Mouse (Mus musculus): ENCODE data around the gene Fbxo6. TPM values are rescaled to one million over a fixed set of nuclear protein-coding genes. Genes with fewer than 3 reads are reported as not detected.
"Not testable (repeated sequence)": the region's sequence is repeated elsewhere in the genome, so short reads cannot be mapped to it uniquely, and the experiment has no call there.

The Fbxo6 gene
- polyA plus RNA-seq, 1 experiment from 2014 or later: 13.7 TPM

DNA sequence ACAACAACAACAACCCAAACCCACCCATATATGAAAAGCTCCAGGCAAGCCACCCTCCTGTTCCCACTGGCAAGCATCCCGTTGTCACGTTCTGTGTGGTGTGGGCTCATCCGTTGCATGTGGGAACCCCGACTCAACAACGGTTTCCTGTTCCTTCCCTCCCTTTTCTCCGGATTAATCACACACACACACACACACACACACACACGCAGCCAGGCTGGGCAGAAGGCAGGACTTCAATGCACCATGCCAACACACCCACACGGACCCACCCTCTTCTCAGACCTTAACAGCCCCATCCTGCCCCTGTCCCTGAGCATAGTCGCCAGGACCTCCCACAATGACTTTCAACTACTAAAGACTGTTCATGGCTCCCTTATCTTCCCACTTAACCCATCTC is 31.4 kb downstream of the Fbxo6 start:
- peaks cover 2% of the 10 kb centered on the region; the same call in 1 of the 2 replicates for H3K4me1 ChIP-seq
- 80% methylated on average over 9 of the region's 9 CpGs for WGBS
- no peaks in the 10 kb centered on the region for H3K36me3 ChIP-seq
- ATAC-seq (ENCODE audit: insufficient read depth, low FRiP score, low read depth): no peak
- H3K4me3 ChIP-seq (replicated peaks): no peak overlapping the region
- H3K9ac ChIP-seq: no peak overlapping the region
- H3K27ac ChIP-seq: no peak overlapping the region
- H3K27me3 ChIP-seq (replicated peaks): no peaks in the 10 kb centered on the region
- H3K4me2 ChIP-seq: no peak overlapping the region
- H3K9me3 ChIP-seq: no peaks in the 10 kb centered on the region

DNA sequence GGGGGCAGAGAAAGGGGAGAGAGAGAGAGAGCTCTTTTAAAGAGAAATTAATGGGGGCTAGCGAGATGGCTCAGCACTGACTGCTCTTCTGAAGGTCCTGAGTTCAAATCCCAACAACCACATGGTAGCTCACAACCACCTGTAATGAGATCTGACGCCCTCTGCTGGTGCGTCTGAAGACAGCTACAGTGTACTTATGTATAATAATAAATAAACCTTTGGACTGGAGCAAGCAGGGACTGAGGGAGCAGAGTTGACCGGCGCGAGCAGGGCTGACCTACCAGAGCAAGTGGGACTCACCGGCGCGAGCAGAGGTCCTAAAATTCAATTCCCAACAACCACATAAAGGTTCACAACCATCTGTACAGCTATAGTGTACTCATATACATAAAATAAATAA is 32.4 kb downstream of the Fbxo6 start:
- not testable (repeated sequence) for H3K9ac ChIP-seq; H3K27me3 ChIP-seq (replicated peaks); H3K4me2 ChIP-seq; H3K4me3 ChIP-seq (replicated peaks); ATAC-seq (ENCODE audit: insufficient read depth, low FRiP score, low read depth); H3K36me3 ChIP-seq; H3K4me1 ChIP-seq; H3K27ac ChIP-seq; H3K9me3 ChIP-seq
- WGBS: 85% methylated on average over 9 of the region's 9 CpGs

DNA sequence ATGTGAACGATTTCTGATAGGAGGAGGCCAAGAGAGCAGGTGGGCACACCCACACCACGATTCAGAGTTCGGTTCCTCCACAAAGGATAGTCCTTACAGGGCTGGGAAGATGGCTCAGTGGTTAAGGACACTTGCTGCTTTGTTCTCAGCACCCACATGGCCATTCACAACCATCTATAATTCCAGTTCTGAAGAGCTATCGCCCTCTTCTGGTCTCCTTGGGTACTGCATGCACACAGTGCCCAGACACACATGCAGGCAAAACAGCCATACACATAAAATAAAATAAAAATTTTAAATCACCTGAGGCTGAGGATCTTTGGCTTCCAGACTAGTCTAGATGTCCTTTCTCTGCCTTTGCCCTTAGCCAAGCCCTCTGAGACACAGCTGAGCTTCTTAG is 34.5 kb downstream of the Fbxo6 start:
- Histone ChIP-seq H3K4me3 (replicated peaks) (no peak overlapping the region), H3K4me1 (peaks cover 9% of the 10 kb centered on the region; the same call in 1 of the 2 replicates), H3K27me3 (replicated peaks) (no peaks in the 10 kb centered on the region), H3K27ac (no peak overlapping the region), H3K9me3 (no peaks in the 10 kb centered on the region), H3K4me2 (no peak overlapping the region), H3K9ac (no peak overlapping the region), H3K36me3 (no peaks in the 10 kb centered on the region)
- ATAC-seq (ENCODE audit: insufficient read depth, low FRiP score, low read depth): no peak
- WGBS: 76% methylated on average over 4 of the region's 4 CpGs

DNA sequence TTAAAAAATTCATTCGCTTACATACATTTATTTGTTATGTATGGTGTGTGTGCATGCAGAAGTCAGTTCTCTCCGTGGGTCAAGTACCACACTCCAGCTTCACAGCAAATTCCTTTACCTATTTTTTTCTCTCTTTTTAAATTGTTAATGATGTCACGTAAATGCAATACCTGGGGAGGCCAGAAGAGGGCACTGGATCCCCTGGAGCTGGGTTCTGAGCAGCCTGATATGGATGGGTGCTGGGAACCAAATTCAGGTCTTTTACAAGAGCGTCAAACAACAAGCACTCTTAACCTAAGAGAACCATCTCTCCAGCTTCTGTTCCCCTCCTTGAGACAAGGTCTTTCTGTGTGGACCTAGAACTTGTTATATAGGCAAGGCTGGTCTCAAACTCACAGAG is 35.3 kb downstream of the Fbxo6 start:
- no peak overlapping the region for H3K9ac ChIP-seq
- no peaks in the 10 kb centered on the region for H3K36me3 ChIP-seq
- 78% methylated on average over 4 of the region's 4 CpGs for WGBS
- H3K4me1 ChIP-seq: peaks cover 9% of the 10 kb centered on the region; the same call in 1 of the 2 replicates
- no peaks in the 10 kb centered on the region for H3K27me3 ChIP-seq (replicated peaks)
- H3K4me2 ChIP-seq: no peak overlapping the region
- no peak overlapping the region for H3K27ac ChIP-seq
- H3K4me3 ChIP-seq (replicated peaks): no peak overlapping the region
- no peaks in the 10 kb centered on the region for H3K9me3 ChIP-seq
- ATAC-seq (ENCODE audit: insufficient read depth, low FRiP score, low read depth): no peak

DNA sequence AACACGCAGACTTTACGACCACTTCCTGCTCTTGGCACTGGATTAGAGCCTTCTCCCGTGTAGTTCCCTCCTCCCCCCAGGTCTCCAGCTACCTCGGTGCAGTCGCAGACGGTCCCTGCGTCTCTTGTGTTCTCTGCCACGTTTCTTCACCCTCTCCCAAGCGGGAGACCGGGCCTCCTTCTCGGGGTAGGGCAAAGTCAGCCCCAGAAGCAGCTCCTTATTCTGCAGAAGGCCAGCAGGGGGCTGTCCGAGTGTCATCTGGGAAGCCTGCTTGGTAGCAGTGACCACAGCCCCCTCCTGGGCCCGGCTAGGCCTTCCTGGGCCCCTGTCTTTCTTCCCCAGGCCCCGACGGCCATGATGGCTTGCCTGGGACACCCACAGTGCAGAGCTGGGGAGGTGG is 36.5 kb downstream of the Fbxo6 start:
- WGBS: 6% methylated on average over 15 of the region's 15 CpGs
- no peaks in the 10 kb centered on the region for H3K9me3 ChIP-seq

DNA sequence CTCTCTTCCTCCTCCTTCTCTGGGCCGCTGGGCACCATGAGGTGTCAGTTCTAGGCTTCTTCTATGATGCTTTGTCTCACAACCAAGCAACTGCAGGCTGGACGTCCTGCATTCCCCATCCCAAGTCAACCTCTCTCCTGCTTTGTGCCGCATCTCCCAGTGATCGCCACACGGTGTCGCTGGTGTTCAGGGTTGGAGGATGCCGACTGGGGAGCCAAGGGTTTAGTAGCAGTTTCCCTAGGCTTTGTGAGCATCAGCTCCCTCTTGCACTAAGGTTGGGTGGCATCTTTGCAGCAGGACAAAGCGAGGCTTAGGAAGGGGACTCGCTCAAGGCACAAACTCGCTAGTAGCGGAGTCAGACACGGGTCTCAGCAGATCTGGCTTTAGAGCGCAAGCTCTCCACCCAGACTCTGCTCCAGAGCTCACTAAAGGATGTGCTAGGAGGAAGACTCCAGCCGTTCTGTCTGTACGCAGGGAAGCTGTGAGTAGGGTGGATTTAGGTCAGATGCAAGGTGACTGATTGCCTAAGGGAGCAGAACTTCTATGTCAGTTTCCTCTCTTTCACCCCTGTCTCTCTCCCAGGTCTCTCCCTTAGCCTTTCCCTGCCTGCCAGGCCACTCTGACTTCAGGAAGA is 37.1 kb downstream of the Fbxo6 start:
- Histone ChIP-seq H3K4me1 (peaks cover 9% of the 10 kb centered on the region; the same call in 1 of the 2 replicates), H3K27ac (no peak overlapping the region), H3K36me3 (no peaks in the 10 kb centered on the region), H3K9ac (no peak overlapping the region), H3K9me3 (no peaks in the 10 kb centered on the region), H3K4me3 (replicated peaks) (no peak overlapping the region), H3K27me3 (replicated peaks) (no peaks in the 10 kb centered on the region), H3K4me2 (0 out of 2 replicates have a peak overlapping the region, but pooled peaks have one; percentile 27)
- ATAC-seq (ENCODE audit: insufficient read depth, low FRiP score, low read depth): peak; percentile 56
- WGBS: 6% methylated on average over 15 of the region's 15 CpGs

More for the DNA sequence above, 36.5 kb downstream of the Fbxo6 start:
- no peak overlapping the region for H3K4me3 ChIP-seq (replicated peaks)
- 0 out of 2 replicates have a peak, but pooled peaks have one; percentile 23 for ATAC-seq (ENCODE audit: insufficient read depth, low FRiP score, low read depth)
- no peaks in the 10 kb centered on the region for H3K27me3 ChIP-seq (replicated peaks)
- H3K27ac ChIP-seq: no peak overlapping the region
- peaks cover 9% of the 10 kb centered on the region; the same call in 1 of the 2 replicates for H3K4me1 ChIP-seq
- no peaks in the 10 kb centered on the region for H3K36me3 ChIP-seq
- H3K4me2 ChIP-seq: no peak overlapping the region
- H3K9ac ChIP-seq: no peak overlapping the region

DNA sequence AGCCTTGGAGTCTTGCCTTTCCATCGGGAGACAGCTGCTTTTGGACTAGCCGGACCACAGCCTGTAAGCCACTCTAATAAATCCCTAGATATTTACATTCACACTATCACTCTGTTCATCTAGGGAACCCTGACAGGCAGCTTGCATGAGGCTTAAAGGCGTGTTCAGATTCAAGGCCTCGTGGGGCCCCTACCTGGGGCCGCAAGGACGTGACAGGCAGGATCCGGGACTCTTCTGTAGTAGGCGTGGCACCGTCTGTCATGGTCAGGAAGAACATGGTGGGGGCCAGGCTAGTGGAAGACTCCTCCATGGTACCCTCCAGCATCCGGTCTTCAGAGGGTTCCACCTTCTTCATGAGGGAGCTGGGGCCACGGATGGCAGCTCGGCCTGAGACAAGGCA is 39.4 kb downstream of the Fbxo6 start:
- no peaks in the 10 kb centered on the region for H3K27me3 ChIP-seq (replicated peaks)
- H3K36me3 ChIP-seq: no peaks in the 10 kb centered on the region
- no peak overlapping the region for H3K27ac ChIP-seq
- H3K4me1 ChIP-seq: peaks cover 12% of the 10 kb centered on the region; the same call in 1 of the 2 replicates
- H3K4me3 ChIP-seq (replicated peaks): no peak overlapping the region
- no peak overlapping the region for H3K9ac ChIP-seq
- no peak for ATAC-seq (ENCODE audit: insufficient read depth, low FRiP score, low read depth)
- H3K4me2 ChIP-seq: no peak overlapping the region
- no peaks in the 10 kb centered on the region for H3K9me3 ChIP-seq
- WGBS: 68% methylated on average over 12 of the region's 12 CpGs

DNA sequence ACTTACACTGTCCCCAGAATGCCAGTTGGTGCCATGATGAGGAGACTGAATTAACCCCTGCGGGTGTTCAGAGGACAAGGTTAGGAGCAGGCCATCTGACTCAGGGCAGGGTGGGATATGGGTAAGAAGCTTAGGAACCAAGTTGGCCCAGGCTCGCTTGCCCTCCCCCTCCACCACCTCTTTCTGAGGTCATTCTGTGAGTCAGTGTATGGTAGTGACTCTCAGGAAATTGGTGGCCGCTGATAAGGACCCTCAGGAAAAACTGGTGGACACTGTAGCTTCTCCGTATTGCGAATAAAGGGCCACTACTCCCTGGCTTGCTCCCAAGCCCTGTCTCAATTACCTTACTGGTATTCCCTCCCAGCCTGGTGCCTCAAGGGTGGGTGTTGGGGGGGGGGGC is 42.7 kb downstream of the Fbxo6 start:
- 74% methylated on average over 5 of the region's 5 CpGs for WGBS
- ATAC-seq (ENCODE audit: insufficient read depth, low FRiP score, low read depth): no peak
- no peak overlapping the region for H3K4me2 ChIP-seq

DNA sequence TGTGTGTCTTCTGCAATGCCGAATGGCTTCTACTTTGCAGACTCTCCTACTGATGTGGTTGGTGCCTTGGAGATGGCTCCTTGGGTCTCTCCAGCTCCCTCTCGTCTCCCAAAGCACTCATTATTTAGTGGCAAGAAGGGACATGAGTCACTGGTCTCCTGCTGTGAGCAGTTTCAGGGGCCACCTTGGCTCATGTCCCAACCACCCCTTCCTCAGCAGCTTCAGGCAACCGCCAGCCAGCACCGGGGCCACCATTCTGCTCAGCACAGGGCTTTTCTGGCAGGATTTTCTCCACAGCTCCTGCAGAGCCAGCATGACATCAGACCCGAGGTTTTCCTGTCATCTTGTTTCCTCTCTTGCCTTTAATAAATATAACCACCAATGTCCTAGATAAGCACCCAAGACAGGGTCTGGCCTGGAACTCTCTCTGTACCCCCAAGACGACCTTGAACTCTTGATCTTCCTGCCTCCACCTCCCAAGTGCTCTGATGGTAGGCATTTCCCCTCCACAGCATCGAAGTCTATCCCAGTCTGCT is 43.3 kb downstream of the Fbxo6 start:
- Histone ChIP-seq H3K4me3 (replicated peaks) (no peak overlapping the region), H3K9ac (no peak overlapping the region), H3K36me3 (no peaks in the 10 kb centered on the region), H3K27ac (no peak overlapping the region), H3K4me1 (peaks cover 3% of the 10 kb centered on the region; the same call in 1 of the 2 replicates), H3K9me3 (no peaks in the 10 kb centered on the region), H3K27me3 (replicated peaks) (no peaks in the 10 kb centered on the region), H3K4me2 (no peak overlapping the region)
- 51% methylated on average over 7 of the region's 7 CpGs for WGBS
- ATAC-seq (ENCODE audit: insufficient read depth, low FRiP score, low read depth): no peak

More for the DNA sequence above, 42.7 kb downstream of the Fbxo6 start:
- Histone ChIP-seq H3K9me3 (no peaks in the 10 kb centered on the region), H3K9ac (no peak overlapping the region), H3K4me1 (peaks cover 3% of the 10 kb centered on the region; the same call in 1 of the 2 replicates), H3K27me3 (replicated peaks) (no peaks in the 10 kb centered on the region), H3K36me3 (no peaks in the 10 kb centered on the region), H3K4me3 (replicated peaks) (no peak overlapping the region), H3K27ac (no peak overlapping the region)

DNA sequence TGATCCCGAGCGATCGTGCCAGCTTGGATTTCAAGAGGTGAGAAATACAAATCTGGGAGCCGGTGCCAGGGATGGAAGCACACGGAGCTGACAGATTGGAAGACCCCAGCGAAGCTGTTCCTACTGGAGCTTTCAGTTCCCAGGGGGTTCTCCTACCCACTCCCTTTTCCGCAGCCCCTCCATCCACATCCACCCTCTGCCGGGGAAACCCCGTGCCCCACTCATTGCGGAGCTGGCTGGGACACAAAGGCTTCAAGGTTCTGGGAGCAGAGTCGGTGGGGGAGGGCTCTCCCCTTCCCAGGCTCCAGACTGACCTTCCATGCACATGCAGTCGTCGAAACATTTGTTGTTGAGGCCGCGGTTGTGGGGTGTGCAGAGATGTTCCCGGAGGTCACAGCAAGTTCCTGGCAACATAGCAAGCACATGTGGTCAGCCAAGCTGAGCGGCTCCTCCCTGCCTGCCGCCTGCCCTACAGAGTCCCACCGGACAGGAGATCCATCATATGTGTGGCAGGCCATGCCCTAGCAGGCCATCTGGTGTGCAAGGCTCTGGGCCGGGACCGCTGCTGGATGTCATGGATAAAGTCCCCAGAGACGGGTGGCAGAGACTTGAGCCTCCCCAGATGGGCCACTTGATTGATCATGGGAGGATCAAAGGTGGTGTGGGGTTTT is 44.2 kb downstream of the Fbxo6 start:
- Histone ChIP-seq H3K36me3 (no peaks in the 10 kb centered on the region), H3K4me1 (peaks cover 3% of the 10 kb centered on the region; the same call in 1 of the 2 replicates), H3K9ac (no peak overlapping the region), H3K27ac (no peak overlapping the region), H3K27me3 (replicated peaks) (no peaks in the 10 kb centered on the region), H3K4me2 (no peak overlapping the region), H3K4me3 (replicated peaks) (no peak overlapping the region), H3K9me3 (no peaks in the 10 kb centered on the region)
- WGBS: 33% methylated on average over 22 of the region's 22 CpGs
- ATAC-seq (ENCODE audit: insufficient read depth, low FRiP score, low read depth): peak; percentile 38; the same call in 1 of the 2 replicates

DNA sequence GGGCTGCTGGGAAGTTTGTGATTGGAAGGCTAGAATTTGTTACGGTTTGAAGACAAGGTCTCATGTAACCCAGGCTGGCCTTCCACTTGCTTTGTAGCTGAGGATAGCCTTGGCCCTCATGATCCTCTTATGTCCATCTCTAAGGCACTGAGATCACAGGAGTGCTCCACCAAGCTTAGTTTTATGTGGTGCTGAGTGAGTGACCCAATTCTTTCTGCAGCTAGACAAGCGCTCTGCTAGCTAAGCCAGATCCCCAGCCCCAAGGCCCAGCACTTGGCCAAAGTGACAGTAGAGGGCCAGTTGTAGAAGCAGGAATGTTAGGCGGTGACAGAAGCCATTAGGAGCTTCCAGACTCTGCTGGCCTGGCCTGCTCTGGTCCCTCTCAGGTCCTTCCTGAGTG is 47.8 kb downstream of the Fbxo6 start:
- H3K9ac ChIP-seq: no peak overlapping the region
- H3K4me2 ChIP-seq: no peak overlapping the region
- 79% methylated on average over 3 of the region's 3 CpGs for WGBS
- no peak overlapping the region for H3K27ac ChIP-seq
- no peaks in the 10 kb centered on the region for H3K27me3 ChIP-seq (replicated peaks)
- no peak for ATAC-seq (ENCODE audit: insufficient read depth, low FRiP score, low read depth)
- peaks cover 3% of the 10 kb centered on the region for H3K4me1 ChIP-seq
- no peaks in the 10 kb centered on the region for H3K9me3 ChIP-seq
- H3K4me3 ChIP-seq (replicated peaks): no peak overlapping the region
- H3K36me3 ChIP-seq: no peaks in the 10 kb centered on the region

Measured in stomach, embryonic 15.5 days (tissue).